Mouse (Mus musculus) neural tube, embryonic 10.5 days (tissue): Measurements from ENCODE around the gene Grsf1.

Experiments used
- DNase-seq: peaks from one replicate; pipeline ENCODE4 v3.0.0-alpha.2; 2017; ENCODE audit warnings: low spot score; ENCODE audit errors: extremely low spot score

The Grsf1 gene

DNA sequence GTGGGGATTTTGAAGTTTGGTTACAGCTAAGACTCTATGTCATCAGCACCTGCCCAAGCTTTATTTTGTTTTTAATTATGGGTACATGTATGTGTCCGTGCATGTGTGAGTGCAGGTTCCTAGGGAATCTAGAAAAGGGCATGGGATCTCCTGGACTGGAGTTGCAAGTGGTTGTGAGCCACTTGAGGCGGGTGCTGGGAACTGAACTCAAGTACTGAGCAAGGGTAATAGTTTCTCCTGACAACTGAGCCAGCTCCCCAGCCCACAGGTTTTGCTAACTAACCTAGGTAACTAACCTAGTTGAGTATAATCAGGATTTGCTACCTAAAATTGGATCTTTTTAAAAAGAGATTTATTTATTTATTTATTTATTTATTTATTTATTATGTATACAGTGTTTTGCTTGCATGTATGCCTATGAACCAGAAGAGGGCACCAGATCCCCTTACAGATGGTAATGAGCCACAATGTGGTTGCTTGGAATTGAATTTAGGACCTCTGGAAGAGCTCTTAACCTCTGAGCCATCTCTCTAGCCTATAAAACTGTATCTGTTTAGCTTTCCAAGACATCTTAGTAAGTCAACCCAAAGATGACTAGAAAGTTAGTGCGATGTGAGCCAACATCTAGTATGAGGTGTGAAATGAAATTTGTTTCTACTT is 13.4 kb upstream of the Grsf1 start:
- no peak for DNase-seq

DNA sequence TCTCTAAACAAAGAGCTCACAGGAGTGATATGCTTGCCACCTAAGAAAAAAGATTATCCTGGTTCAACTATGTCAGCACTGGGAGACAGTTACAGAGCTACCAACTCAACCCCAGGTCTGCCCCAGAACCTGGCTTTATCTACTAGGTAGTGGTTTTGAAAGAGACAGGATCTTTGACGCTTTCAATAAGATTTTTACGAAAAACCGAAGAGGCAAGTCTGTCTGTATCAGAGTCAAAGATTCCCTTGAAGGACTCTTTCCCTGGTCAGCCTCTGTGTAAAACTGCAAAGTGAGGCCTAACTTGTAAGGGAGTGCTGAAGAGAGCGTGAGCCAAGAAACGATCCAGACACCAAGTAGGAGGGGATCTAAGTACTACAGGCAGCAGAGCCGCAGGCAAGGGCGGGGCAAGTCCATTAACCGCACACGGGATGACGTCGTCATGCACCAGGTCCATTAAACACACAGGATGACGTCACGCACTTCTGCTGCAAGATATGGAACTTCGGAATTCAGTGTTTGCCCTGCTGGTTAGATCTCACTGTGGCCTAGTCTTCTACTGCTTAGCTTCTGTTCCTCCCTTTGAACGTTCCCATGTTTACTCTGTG is 12.7 kb upstream of the Grsf1 start:
- DNase-seq = no peak

DNA sequence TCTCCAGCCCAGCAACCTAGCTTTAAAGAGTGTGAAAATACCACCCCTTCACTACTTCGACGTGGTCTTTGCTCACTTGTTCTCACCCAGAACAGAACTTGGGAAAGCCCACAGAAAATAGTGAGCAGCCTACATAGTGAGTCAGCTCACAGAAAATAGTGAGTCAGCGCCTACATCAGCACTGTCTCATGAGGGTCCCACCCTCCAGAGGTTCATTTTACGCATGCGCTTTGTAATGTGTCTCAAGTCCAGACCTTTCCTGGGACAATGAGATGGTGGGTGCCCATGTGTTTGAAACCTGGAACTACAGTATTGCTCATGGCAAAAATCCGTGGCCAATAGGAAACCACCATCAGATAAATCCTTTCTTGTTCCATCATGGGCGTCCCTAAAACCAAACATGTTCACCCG is 12.0 kb upstream of the Grsf1 start:
- no peak for DNase-seq

DNA sequence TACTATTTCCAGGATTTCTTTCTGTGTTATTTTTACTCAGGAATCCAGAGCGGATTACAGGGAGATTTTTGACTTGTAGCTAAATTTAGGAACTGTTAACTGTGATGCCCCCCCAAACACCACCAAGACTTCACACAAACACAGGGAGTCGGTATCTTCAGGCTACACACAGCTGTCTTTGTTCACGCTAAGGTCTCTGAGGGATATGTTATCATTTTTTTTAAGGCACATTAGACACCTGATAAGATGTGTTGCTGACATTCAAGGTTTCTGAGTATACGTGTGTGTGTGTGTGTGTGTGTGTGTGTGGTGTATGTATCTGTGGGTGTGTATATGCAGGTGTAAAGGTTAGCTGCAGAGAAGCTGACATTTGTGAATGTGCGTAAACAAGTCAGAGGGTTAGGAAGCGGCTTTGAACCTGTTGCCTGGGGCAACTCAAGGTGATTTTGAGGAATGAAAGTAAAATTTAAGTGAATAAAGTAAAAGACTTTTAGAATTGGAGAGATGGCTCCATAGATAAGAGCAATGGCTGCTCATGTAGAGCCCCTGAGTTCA is 9.9 kb upstream of the Grsf1 start:
- no peak for DNase-seq

DNA sequence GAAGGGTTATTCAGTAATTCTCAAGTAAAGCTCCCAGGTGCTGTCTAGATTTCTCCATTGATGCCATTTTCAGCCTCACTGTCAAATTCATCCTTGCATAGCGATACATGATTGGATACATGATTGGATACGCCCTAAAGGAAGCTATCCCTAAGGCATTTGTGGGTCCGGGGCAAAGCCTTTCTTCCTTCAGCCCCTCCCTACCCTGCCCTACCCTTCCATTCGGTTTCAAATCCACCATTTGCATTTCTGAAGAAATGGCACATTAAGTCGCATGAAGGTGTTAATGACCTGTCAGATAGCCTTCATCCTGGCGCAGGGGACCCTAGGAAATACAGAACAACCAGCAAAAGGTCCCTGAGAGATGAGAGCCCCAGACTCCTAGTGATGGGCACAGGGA is 9.3 kb upstream of the Grsf1 start:
- no peak for DNase-seq

DNA sequence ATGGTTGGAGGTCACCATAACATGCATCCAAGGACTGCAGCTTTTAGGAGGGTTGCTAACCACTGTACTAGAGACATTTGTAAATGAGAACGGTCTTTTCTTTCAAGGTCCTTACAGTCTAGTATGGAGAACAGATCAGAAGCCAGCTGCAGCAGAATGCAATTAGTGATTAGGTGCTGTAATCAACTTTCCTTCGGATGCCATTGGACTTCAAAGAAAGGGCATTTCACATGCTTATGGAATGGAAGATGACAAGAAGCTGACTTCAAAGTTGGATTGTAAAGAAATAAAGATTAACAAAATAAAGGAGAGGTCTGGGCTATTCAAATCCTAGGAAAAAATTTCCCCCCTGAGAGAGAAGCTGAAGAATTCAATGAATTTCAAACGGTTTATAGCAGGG is 8.3 kb upstream of the Grsf1 start:
- no peak for DNase-seq

DNA sequence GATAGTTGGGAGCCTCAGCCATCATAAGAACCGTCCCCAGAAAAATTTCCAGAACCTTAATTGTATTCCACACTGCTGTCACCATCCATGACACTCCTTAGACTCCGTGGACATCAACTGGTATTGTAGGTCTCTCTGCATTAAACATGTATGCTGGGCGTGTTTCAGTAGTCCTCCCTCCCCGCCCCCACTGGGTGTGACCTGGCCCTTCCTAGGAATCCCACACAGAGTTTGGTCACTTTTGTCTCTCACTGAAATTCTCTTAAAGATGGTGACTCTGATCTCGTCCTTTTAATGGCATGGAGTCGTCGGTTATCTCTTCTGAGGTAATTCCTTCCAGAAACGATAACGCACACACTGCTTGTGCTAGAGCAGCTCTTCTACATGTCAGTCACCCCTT is 7.7 kb upstream of the Grsf1 start:
- DNase-seq = no peak

DNA sequence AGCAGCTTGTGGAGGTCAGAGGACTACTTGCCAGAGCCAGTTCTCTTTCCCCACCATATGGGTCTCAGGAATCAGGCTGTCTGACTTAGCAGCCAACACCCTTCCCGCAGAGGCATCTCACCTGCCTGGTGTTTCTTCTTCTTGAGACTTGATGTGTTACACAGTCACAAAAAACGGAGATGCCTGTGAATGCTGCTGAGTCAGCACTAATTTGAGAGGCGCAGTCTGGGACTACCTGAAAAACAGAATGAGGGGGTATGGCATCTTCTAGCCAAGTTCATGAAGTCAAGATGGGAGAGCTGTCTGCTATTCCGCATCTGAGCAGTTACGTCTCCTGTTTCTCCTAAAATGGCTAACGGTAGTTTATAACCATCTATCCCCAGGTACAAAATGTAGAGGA is 4.6 kb upstream of the Grsf1 start:
- DNase-seq = no peak

DNA sequence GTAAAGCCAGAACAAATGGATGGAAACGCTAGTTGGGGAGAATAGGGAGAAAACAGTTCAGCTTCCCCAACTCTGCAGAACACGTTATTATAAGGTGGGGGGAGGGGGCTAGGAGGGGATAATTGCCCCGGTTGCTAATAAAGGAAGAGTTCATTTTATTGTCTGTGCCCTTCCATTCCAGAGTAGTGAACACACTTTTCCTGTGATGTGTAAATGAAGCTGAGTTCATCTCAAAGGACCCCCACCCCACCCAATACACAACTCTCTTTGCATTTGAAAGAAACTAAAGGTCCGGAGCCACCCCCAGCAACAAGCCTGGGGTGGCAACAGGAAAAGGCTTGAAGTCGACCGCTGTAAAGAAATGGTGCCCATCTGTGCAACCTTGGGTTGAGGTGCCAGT is 3.4 kb upstream of the Grsf1 start:
- no peak for DNase-seq

DNA sequence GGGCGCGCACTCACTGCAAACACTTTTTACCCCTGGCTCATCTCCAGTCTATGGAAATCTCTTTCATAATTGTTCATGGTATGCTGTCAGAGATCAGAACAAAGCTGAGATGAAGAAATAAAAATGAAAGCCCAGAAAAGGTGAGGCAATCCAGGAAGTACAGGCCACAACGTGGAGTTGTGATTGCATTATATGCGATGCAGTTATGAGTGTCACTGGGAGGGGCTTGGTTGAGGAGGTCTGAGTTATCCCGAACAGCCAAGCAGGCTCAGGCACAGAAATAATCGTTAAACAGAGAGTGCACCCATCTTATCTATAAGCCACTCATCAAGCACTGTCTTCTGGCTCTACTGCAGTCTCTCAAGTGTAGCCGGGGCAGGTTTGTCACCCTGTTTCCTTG is 3.0 kb upstream of the Grsf1 start:
- DNase-seq = no peak

DNA sequence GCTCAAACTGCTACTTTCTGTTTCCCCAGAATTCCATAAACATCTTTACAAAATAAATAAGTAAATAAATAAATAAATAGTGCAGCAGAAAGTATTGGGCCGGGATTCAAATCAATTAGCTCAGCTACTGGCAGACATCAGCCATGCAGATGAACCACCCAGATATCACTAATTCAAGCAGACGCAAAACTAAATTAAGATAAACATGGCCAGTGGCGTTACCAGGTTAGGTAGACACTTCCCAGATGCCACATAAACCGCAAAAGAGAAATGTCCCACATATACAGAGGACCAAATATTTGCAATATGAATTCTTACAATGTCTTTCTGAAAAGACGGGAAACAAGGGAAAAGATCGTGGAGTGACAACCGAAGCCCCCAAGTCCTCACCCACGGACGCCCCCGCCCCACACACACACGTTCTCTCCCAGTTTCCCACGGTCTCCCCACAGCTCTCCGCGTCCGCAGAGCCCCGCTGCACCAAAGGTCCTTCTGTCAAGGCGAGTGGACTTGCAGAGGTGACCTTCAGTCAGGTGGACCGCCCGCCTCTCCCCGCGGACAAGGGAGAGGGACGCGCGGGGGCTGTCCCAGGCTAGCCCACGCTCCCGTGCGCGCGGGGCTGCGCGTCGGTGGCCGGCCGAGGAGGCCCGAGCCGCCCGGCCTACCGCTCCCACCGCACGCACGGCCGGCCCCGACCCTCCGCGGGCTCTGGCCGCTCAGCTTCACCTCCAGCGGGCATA is 1.1 kb downstream of the Grsf1 start:
- no peak for DNase-seq

DNA sequence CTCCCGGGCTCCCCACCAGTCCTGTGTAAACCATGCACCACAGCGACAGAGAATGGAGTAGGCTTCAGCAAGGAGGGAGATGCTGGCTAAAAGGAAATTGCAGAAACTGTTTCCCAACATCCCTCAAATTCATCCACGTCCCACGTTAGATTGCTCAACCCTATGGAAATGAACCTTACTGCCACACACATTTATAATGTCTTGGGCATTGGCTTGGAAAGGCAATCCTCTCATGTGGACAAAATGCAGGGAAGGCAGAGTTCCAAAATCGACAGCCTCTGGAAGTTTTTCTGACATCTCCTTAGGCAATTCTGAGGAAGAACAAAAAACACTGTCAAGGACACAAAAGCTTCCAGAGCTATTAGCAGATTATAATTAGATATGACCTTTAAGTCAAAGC is 12.1 kb downstream of the Grsf1 start:
- DNase-seq = no peak

DNA sequence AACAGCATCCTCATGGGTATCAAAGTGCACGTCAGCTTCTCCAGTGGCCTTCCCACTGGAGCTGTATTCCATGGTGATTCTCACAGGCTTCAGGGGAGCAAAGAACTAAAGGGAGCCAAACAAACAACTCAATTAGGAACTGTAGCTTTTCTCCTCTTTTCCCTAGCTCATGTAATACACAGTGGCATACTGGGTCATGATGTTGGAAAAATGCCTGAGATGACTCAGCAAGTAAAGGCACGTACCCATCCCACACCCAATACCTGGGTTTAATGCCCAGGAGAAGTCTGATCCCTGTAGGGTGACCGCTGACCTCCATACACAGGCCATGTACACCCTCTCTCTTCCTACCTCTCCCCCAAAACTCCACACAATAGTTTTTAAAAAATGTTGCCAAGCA is 12.8 kb downstream of the Grsf1 start:
- DNase-seq = no peak

DNA sequence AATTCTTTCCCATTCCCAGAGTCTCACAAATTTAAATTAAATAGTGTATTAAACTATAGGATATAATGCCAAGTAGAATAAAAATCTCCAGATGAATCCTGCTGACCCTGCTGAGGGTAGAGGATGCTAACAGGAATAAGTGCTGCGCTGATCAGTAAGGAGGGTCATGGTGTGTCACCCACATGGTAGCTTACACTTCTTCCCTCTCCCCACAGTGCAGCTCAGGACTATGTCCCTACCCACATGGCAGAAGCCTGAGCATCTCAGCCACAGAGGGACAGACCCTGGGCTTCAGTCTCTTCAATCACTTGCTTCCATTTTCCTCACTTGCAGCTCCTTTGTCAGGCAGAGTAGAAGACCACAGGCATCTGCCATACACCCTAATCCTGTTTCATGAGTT is 18.1 kb downstream of the Grsf1 start:
- DNase-seq = no peak

DNA sequence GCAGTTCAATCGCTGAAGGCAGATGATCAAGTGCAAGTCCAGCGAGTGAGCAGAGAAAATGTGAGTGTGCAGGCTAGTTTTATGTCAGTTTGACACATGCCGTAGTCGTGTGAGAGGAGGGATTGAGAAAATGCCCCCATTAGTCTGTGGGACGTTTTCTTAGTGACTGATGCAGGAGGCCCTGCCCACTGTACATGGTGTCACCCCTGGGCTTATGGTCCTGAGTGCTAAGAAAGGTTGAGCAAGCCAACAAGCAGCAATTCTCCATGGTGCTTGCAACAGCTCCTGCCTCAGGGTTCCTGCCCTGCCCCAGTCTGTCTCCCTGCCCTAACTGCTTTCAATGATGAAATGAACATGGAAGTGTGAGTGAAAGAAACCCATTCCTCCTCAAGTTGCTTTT is 23.4 kb downstream of the Grsf1 start:
- DNase-seq = no peak

DNA sequence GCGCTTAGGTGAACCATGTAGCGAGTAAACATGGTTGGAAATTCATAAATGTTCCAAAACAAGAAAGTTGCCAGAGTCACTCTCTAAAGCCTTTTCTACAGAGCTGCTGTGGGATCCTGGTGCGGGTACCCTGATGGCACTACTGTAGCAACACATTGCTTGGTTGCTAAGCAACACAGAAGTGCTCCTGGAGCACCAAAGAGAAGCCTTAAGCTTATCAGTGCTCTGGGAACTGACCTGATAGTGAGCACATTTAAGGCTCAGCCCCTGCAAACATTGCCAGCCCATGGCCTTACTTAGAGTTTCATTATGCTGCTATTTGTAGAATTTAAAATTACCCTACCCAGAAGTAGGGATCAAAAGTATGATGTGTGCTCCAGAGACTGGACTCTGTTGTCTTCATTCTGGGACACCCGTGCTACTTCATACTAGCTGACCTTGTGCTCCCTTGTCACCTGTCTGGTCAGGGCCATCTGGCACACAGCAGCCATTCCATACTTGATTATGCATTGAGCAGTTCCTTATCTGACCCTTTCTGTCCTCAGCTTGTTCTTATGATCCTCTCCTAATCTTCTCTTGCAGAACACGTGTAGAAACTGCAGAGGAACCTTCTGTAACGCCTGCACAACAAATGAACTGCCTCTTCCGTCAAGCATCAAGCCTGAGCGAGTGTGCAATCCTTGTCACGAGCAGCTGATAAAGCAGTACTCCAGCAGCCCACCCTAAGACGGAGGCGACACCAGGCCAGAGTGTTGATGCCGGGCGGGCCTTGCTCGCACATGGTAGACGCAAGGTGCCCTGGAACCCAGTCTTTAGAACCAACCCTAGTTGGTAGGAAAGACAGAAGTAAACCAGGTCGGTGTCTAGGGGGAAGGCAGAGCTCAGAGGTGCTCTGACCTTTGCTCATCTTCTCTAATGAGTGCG is 26.5 kb downstream of the Grsf1 start:
- DNase-seq = no peak

DNA sequence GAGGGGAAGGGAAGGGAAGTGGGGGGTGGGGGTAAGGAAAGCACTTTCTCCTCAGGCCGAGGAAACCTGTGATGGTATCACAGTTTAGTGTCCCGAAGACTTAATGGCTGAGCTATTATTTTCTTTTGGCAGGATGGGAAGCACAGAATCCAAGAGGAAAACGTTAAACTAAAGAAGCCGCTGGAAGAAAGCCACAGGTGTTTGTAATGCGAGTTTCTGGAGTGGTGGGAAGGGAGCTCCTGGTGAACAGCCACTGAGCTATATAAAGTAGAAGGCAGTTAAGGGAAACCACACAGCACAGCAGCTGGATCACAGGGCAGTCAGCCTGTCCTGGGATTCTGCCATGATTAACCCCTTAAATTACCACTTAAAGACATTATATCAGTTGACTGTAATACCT is 30.6 kb downstream of the Grsf1 start:
- no peak for DNase-seq

DNA sequence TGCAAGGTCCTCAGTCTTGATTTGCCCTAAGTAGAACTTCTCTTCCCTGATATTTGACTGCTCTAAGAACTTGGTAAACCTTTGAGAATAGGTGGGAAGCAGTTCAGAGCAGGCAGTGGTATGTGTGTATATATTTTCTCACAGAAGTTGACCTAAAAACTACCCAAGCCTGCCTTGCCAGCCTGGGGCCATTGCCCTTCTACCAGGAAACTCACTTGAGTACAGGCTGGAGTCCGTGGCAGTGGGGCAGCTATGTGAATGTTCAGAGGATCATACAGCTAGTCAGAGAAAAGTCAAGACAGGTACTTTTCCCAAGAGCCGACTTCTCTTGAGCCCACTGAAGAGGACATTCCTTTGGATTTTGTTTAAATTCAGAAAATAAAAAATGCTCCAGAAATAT is 31.1 kb downstream of the Grsf1 start:
- no peak for DNase-seq

DNA sequence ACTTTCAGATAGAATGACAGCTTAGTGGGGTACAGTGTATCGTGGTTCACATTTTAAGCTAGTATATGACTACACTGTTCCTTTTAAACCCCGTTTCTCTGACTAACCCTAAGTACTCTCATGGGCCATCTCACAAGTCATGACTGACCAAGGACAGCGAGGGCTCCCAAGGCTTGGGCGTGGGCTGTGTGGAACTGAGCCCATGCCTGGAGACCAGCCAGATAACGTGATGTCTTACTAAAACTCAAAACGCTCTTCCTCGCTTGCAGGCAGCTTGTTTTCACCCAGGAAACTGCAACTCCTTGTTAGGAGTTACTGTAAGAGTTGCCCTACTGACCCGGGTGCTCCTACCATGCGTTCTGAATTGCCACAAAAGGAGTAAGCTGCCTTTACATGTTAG is 32.5 kb downstream of the Grsf1 start:
- no peak for DNase-seq

DNA sequence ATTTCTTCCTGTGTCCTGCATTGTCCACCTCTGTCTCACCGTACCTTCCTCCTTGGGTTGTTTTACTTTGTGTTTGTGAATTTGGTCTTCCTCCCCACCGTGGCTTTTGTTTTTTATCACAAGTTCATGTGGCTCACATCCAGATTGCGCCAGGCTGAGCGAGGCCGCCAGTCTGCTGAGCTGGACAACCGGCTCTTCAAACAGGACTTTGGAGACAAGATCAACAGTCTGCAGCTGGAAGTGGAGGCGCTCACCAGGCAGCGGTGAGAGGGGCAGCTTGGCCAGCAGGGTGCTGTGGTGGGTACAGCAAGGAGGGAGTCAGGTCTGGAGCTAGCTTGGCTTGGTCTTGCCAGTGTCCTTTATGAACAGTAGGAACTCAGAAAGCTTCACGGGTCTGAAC is 33.2 kb downstream of the Grsf1 start:
- DNase-seq = no peak

DNA sequence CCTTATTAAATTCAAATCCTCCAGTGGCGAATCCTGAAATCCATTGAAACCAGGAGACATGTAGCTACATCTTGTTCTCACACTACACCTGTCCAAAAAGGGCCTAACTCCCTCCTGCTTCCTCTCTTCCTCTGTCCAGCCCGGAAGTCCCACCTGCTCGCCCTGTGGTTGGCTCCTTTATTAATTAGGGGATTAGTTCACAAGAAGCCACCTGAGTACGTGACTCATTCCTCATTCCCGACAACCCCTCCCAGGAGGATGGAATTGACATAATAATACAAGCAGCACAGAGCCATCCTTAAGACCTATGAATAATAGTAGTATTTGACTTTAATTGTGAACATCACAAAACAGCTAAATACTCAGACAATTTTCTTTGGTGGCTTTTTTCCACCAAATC is 41.9 kb downstream of the Grsf1 start:
- DNase-seq = no peak

DNA sequence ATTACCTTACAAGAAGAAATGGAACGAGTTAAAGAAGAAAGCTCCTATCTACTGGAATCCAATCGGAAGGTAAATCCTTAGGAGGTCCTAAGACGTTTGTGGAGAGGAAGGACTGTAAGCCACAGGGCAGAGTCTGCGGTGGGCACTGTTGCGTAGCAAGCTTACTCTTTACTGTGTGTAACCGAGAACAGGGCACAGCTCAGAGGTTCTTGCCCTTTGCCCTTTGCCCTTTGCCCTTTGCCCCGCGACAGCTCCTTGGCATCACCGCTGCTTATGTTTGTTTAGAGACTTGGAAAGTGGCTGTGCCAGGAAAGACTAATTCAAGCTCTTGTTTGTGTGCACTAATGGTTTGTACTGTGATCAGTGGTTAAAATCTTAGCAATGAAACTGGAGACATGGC is 43.5 kb downstream of the Grsf1 start:
- DNase-seq = no peak
